Mouse (Mus musculus) hindbrain, embryonic 11.5 days (tissue): ENCODE results near the gene Tlr13. TPM values are rescaled to one million over a fixed set of nuclear protein-coding genes. Genes with fewer than 3 reads are reported as not detected.

Experiments used
- ATAC-seq: fragments of 200-750 bp; cut with Nextera tagmentation; 2 replicates; pipeline ENCODE4 v1.8.0; 2017; ENCODE audit warnings: mild to moderate bottlenecking, moderate TSS enrichment, moderate library complexity; ENCODE audit not compliant: low FRiP score
- DNase-seq: peaks from one replicate; pipeline ENCODE4 v3.0.0-alpha.2; 2015; ENCODE audit warnings: low spot score
- H3K27ac ChIP-seq: fragments of 300-500 bp; sonication (generic); 2 replicates; pipeline ENCODE4 v1.5.1; 2014; ENCODE audit warnings: mild to moderate bottlenecking, low read depth, low read length
- H3K27me3 ChIP-seq: fragments of 300-500 bp; sonication (generic); 2 replicates; pipeline ENCODE4 v1.6.1; 2014; ENCODE audit warnings: mild to moderate bottlenecking, low read length, moderate library complexity, mixed read lengths; ENCODE audit not compliant: control insufficient read depth, insufficient read depth
- H3K36me3 ChIP-seq: fragments of 300-500 bp; sonication (generic); 2 replicates; pipeline ENCODE4 v1.6.1; 2014; ENCODE audit warnings: mild to moderate bottlenecking, low read length, moderate library complexity, mixed read lengths; ENCODE audit not compliant: control insufficient read depth, insufficient read depth
- H3K4me1 ChIP-seq: fragments of 300-500 bp; sonication (generic); replicated peaks from 2 replicates; pipeline ENCODE4 v1.6.1; 2014; ENCODE audit warnings: low read length, mixed read lengths; ENCODE audit not compliant: control insufficient read depth, insufficient read depth
- H3K4me2 ChIP-seq: fragments of 300-500 bp; sonication (generic); replicated peaks from 2 replicates; pipeline ENCODE4 v1.6.1; 2014; ENCODE audit warnings: mild to moderate bottlenecking, low read depth, low read length
- H3K4me3 ChIP-seq: fragments of 300-500 bp; sonication (generic); 2 replicates; pipeline ENCODE4 v1.5.1; 2014; ENCODE audit warnings: low read depth, low read length
- H3K9ac ChIP-seq: fragments of 300-500 bp; sonication (generic); 2 replicates; pipeline ENCODE4 v1.6.1; 2014; ENCODE audit warnings: low read depth, low read length
- H3K9me3 ChIP-seq: fragments of 300-500 bp; sonication (generic); 2 replicates; pipeline ENCODE4 v1.6.1; 2016; ENCODE audit warnings: low read length; ENCODE audit not compliant: control insufficient read depth
- WGBS: fragments of 180-500 bp; shearing (Covaris S2); extraction: QIAGEN DNeasy Blood & Tissue Kit; methylation state at CpG from one replicate; pipeline ENCODE4 v1.1.7; 2014; 5-methylcytosine and 5-hydroxymethylcytosine counted together
- polyA plus RNA-seq: library from polyadenylated mRNA; unstranded; fragments of >200 nt; fragmentation: Nextera tagmentation; extraction: Ambion mirVana; gene quantifications from 2 replicates; pipeline ENCODE4 v1.2.1, GENCODE M21; 2014

Tlr13 gene
- polyA plus RNA-seq: 0.35 and 0.51 TPM in 2 replicates

- no peak for ATAC-seq
- WGBS: 84% methylated on average over 6 of the region's 6 CpGs
These were observed at the start of gene Tlr13 for GRCm38 (mm10) chrX:106142936-106143335. Gene Tlr13, plus strand, starts transcription at chrX:106143204.

GRCm38 (mm10) chrX:106105464-106105863 lies 37.5 kb upstream of the Tlr13 start:
- Histone ChIP-seq H3K4me3 (no peak overlapping the region), H3K9me3 (no peaks in the 10 kb centered on the region), H3K4me1 (no peaks in the 10 kb centered on the region), H3K36me3 (no peaks in the 10 kb centered on the region), H3K9ac (no peak overlapping the region), H3K27ac (no peak overlapping the region), H3K4me2 (no peak overlapping the region), H3K27me3 (no peaks in the 10 kb centered on the region)
- ATAC-seq (no peak), DNase-seq (no peak)
- 65% methylated on average over 2 of the region's 2 CpGs for WGBS

More at GRCm38 (mm10) chrX:106142936-106143335, at the start of gene Tlr13:
- no peaks in the 10 kb centered on the region for H3K4me1 ChIP-seq
- no peak within 1 kb of the TSS for H3K9ac ChIP-seq
- DNase-seq: no peak
- no peak within 1 kb of the TSS for H3K4me3 ChIP-seq
- no peaks in the 10 kb centered on the region for H3K27me3 ChIP-seq
- no peak within 1 kb of the TSS for H3K4me2 ChIP-seq
- no peak within 1 kb of the TSS for H3K27ac ChIP-seq
- no peaks in the 10 kb centered on the region for H3K36me3 ChIP-seq
- H3K9me3 ChIP-seq: no peaks in the 10 kb centered on the region

GRCm38 (mm10) chrX:106113881-106114280 lies 29.1 kb upstream of the Tlr13 start:
- Histone ChIP-seq H3K4me3 (no peak overlapping the region), H3K27ac (no peak overlapping the region), H3K4me2 (no peak overlapping the region), H3K9me3 (no peaks in the 10 kb centered on the region), H3K27me3 (0 out of 2 replicates have a peak, but pooled peaks cover 3% of the 10 kb centered on the region), H3K9ac (no peak overlapping the region), H3K36me3 (no peaks in the 10 kb centered on the region), H3K4me1 (no peaks in the 10 kb centered on the region)
- WGBS: 89% methylated on average over 4 of the region's 4 CpGs
- ATAC-seq (no peak), DNase-seq (no peak)

- H3K9me3 ChIP-seq: no peaks in the 10 kb centered on the region
- no peak overlapping the region for H3K4me3 ChIP-seq
- H3K27ac ChIP-seq: no peak overlapping the region
- H3K9ac ChIP-seq: no peak overlapping the region
- 94% methylated on average over 1 of the region's 1 CpGs for WGBS
- H3K27me3 ChIP-seq: 0 out of 2 replicates have a peak, but pooled peaks cover 3% of the 10 kb centered on the region
- no peak for DNase-seq
- H3K4me1 ChIP-seq: no peaks in the 10 kb centered on the region
- ATAC-seq: no peak
- H3K4me2 ChIP-seq: no peak overlapping the region
- no peaks in the 10 kb centered on the region for H3K36me3 ChIP-seq
These were observed 28.3 kb upstream of the Tlr13 start for GRCm38 (mm10) chrX:106114674-106115073.

GRCm38 (mm10) chrX:106122823-106123222 lies 20.2 kb upstream of the Tlr13 start:
- no peak for ATAC-seq

GRCm38 (mm10) chrX:106128283-106128682 lies 14.7 kb upstream of the Tlr13 start:
- no peak overlapping the region for H3K4me3 ChIP-seq
- no peaks in the 10 kb centered on the region; the same call in 1 of the 2 replicates for H3K27me3 ChIP-seq
- no peak overlapping the region for H3K27ac ChIP-seq
- H3K9ac ChIP-seq: no peak overlapping the region
- 78% methylated on average over 6 of the region's 6 CpGs for WGBS
- H3K4me2 ChIP-seq: no peak overlapping the region
- no peaks in the 10 kb centered on the region for H3K36me3 ChIP-seq
- no peaks in the 10 kb centered on the region for H3K9me3 ChIP-seq
- no peaks in the 10 kb centered on the region for H3K4me1 ChIP-seq
- DNase-seq (no peak), ATAC-seq (no peak)

More at GRCm38 (mm10) chrX:106122823-106123222, 20.2 kb upstream of the Tlr13 start:
- Histone ChIP-seq H3K4me1 (no peaks in the 10 kb centered on the region), H3K4me2 (no peak overlapping the region), H3K27ac (no peak overlapping the region), H3K27me3 (no peaks in the 10 kb centered on the region; the same call in 1 of the 2 replicates), H3K9me3 (no peaks in the 10 kb centered on the region), H3K36me3 (0 out of 2 replicates have a peak, but pooled peaks cover 2% of the 10 kb centered on the region), H3K4me3 (no peak overlapping the region), H3K9ac (no peak overlapping the region)
- no peak for DNase-seq
- 85% methylated on average over 2 of the region's 2 CpGs for WGBS

GRCm38 (mm10) chrX:106129877-106130276 lies 13.1 kb upstream of the Tlr13 start:
- Histone ChIP-seq H3K27me3 (no peaks in the 10 kb centered on the region), H3K4me3 (no peak overlapping the region), H3K4me2 (no peak overlapping the region), H3K36me3 (no peaks in the 10 kb centered on the region), H3K9me3 (no peaks in the 10 kb centered on the region), H3K4me1 (no peaks in the 10 kb centered on the region), H3K9ac (no peak overlapping the region), H3K27ac (no peak overlapping the region)
- 97% methylated on average over 4 of the region's 4 CpGs for WGBS
- DNase-seq: no peak
- ATAC-seq: no peak

- Histone ChIP-seq H3K9ac (no peak overlapping the region), H3K4me3 (no peak overlapping the region), H3K4me2 (no peak overlapping the region), H3K27me3 (no peaks in the 10 kb centered on the region), H3K36me3 (no peaks in the 10 kb centered on the region), H3K4me1 (no peaks in the 10 kb centered on the region), H3K9me3 (no peaks in the 10 kb centered on the region), H3K27ac (no peak overlapping the region)
- WGBS: 89% methylated on average over 3 of the region's 3 CpGs
- DNase-seq (no peak), ATAC-seq (no peak)
These were observed 8.1 kb upstream of the Tlr13 start for GRCm38 (mm10) chrX:106134916-106135315.

- no peaks in the 10 kb centered on the region for H3K4me1 ChIP-seq
- H3K4me2 ChIP-seq: no peak overlapping the region
- no peaks in the 10 kb centered on the region for H3K36me3 ChIP-seq
- WGBS: 89% methylated on average over 4 of the region's 4 CpGs
- no peak overlapping the region for H3K4me3 ChIP-seq
- H3K9me3 ChIP-seq: no peaks in the 10 kb centered on the region
- no peak overlapping the region for H3K27ac ChIP-seq
- no peak for DNase-seq
- no peak for ATAC-seq
- no peaks in the 10 kb centered on the region for H3K27me3 ChIP-seq
- H3K9ac ChIP-seq: no peak overlapping the region
These were observed 7.5 kb upstream of the Tlr13 start for GRCm38 (mm10) chrX:106135484-106135883.
